Mouse (Mus musculus): ENCODE data around the gene Gm2310.

- no peak for TF ChIP-seq CTCF (IDR thresholded peaks at IDR 0.05)
- TF ChIP-seq EP300 (IDR thresholded peaks at IDR 0.05): no peak
Measured at GRCm38 (mm10) chr15:8531201-8531600, 11.4 kb upstream of the Gm2310 start.
